Mouse (Mus musculus) brain, embryonic 14.5 days (tissue): ENCODE measurements around the gene Tmco3.

Source experiments
- CTCF ChIP-seq: fragments of 200-500 bp; IDR thresholded peaks from 2 replicates; pipeline ENCODE4 v1.5.1; 2012; ENCODE audit warnings: inconsistent platforms, mild to moderate bottlenecking, moderate library complexity, borderline replicate concordance; ENCODE audit not compliant: insufficient read depth, insufficient read length; ENCODE audit errors: extremely low read depth
- POLR2A ChIP-seq: fragments of 200-500 bp; IDR thresholded peaks from 2 replicates; pipeline ENCODE4 v1.6.1; 2012; ENCODE audit warnings: mild to moderate bottlenecking, inconsistent platforms, borderline replicate concordance; ENCODE audit not compliant: poor library complexity, insufficient read depth, insufficient read length, severe bottlenecking; ENCODE audit errors: extremely low read depth

- TF ChIP-seq POLR2A (no peak), CTCF (no peak)
These were observed 54.4 kb downstream of the Tmco3 start for GRCm38 (mm10) chr8:13342340-13342739.
